Mouse (Mus musculus): Measurements from ENCODE around the gene Rtn3. TPM values are rescaled to one million over a fixed set of nuclear protein-coding genes. Genes with fewer than 3 reads are reported as not detected.
"Not testable (repeated sequence)": the region's sequence is repeated elsewhere in the genome, so short reads cannot be mapped to it uniquely, and the experiment has no call there.

The Rtn3 gene
- polyA plus RNA-seq, 1 experiment from 2014 or later: 134 TPM

- Histone ChIP-seq H3K36me3 (ENCODE audit: control insufficient read depth, insufficient read depth) (no peaks in the 10 kb centered on the region), H3K4me2 (replicated peaks; ENCODE audit: low read depth) (no peak overlapping the region), H3K27ac (ENCODE audit: low read depth, low read length) (no peak overlapping the region), H3K9ac (ENCODE audit: low read depth, low read length) (no peak overlapping the region), H3K4me3 (ENCODE audit: low read depth, low read length) (no peak overlapping the region), H3K27me3 (replicated peaks; ENCODE audit: control insufficient read depth, insufficient read depth, low read length) (no peaks in the 10 kb centered on the region), H3K9me3 (ENCODE audit: control insufficient read depth) (no peaks in the 10 kb centered on the region), H3K4me1 (replicated peaks; ENCODE audit: control insufficient read depth, insufficient read depth, low read length) (no peaks in the 10 kb centered on the region; the same call in 1 of the 2 replicates)
- no peak for TF ChIP-seq CTCF (IDR thresholded peaks at IDR 0.05; ENCODE audit: low read depth)
- 85% methylated on average over 2 of the region's 2 CpGs for WGBS
- ATAC-seq: no peak
Observed at GRCm38 (mm10) chr19:7498816-7499215, 15.7 kb upstream of the Rtn3 start.

GRCm38 (mm10) chr19:7496070-7496469, 13.0 kb upstream of the Rtn3 start:
- H3K9me3 ChIP-seq (ENCODE audit: control insufficient read depth); H3K4me1 ChIP-seq (replicated peaks; ENCODE audit: control insufficient read depth, insufficient read depth, low read length); H3K27ac ChIP-seq (ENCODE audit: low read depth, low read length); H3K4me2 ChIP-seq (replicated peaks; ENCODE audit: low read depth); H3K9ac ChIP-seq (ENCODE audit: low read depth, low read length); H3K27me3 ChIP-seq (replicated peaks; ENCODE audit: control insufficient read depth, insufficient read depth, low read length); H3K36me3 ChIP-seq (ENCODE audit: control insufficient read depth, insufficient read depth); ATAC-seq; H3K4me3 ChIP-seq (ENCODE audit: low read depth, low read length): not testable (repeated sequence)
- WGBS: 47% methylated on average over 1 of the region's 1 CpGs

GRCm38 (mm10) chr19:7495221-7496038, 12.3 kb upstream of the Rtn3 start:
- Histone ChIP-seq H3K4me3 (ENCODE audit: low read depth, low read length) (peak overlapping the region; percentile 62), H3K27me3 (replicated peaks; ENCODE audit: control insufficient read depth, insufficient read depth, low read length) (no peaks in the 10 kb centered on the region), H3K9ac (ENCODE audit: low read depth, low read length) (peak overlapping the region; percentile 61; the same call in 1 of the 2 replicates), H3K4me1 (replicated peaks; ENCODE audit: control insufficient read depth, insufficient read depth, low read length) (no peaks in the 10 kb centered on the region; the same call in none of the 2 replicates), H3K4me2 (replicated peaks; ENCODE audit: low read depth) (peak overlapping the region; percentile 69), H3K27ac (ENCODE audit: low read depth, low read length) (no peak overlapping the region; the same call in 1 of the 2 replicates), H3K9me3 (ENCODE audit: control insufficient read depth) (no peaks in the 10 kb centered on the region), H3K36me3 (ENCODE audit: control insufficient read depth, insufficient read depth) (no peaks in the 10 kb centered on the region)
- no peak for TF ChIP-seq CTCF (IDR thresholded peaks at IDR 0.05; ENCODE audit: low read depth)
- ATAC-seq: no peak
- 37% methylated on average over 14 of the region's 14 CpGs for WGBS

- Histone ChIP-seq H3K9ac (ENCODE audit: low read depth, low read length) (peak overlapping the region; percentile 61), H3K9me3 (ENCODE audit: control insufficient read depth) (no peaks in the 10 kb centered on the region), H3K36me3 (ENCODE audit: control insufficient read depth, insufficient read depth) (no peaks in the 10 kb centered on the region), H3K4me3 (ENCODE audit: low read depth, low read length) (peak overlapping the region; percentile 62), H3K4me1 (replicated peaks; ENCODE audit: control insufficient read depth, insufficient read depth, low read length) (no peaks in the 10 kb centered on the region; the same call in 1 of the 2 replicates), H3K4me2 (replicated peaks; ENCODE audit: low read depth) (peak overlapping the region; percentile 69), H3K27ac (ENCODE audit: low read depth, low read length) (peak overlapping the region; percentile 98), H3K27me3 (replicated peaks; ENCODE audit: control insufficient read depth, insufficient read depth, low read length) (no peaks in the 10 kb centered on the region)
- peak; percentile 38 for TF ChIP-seq CTCF (IDR thresholded peaks at IDR 0.05; ENCODE audit: low read depth)
- peak; percentile 90 for ATAC-seq
- WGBS: under 1% methylated on average over 84 of the region's 84 CpGs
Observed at GRCm38 (mm10) chr19:7494187-7495015, 11.3 kb upstream of the Rtn3 start.

- TF ChIP-seq CTCF (IDR thresholded peaks at IDR 0.05; ENCODE audit: low read depth): 0 out of 2 replicates have a peak, but pooled peaks have one; percentile 27
- peak within 1 kb of the TSS; percentile 62 for H3K4me3 ChIP-seq (ENCODE audit: low read depth, low read length)
- peak within 1 kb of the TSS; percentile 69 for H3K4me2 ChIP-seq (replicated peaks; ENCODE audit: low read depth)
- no peaks in the 10 kb centered on the region for H3K36me3 ChIP-seq (ENCODE audit: control insufficient read depth, insufficient read depth)
- peak within 1 kb of the TSS; percentile 98 for H3K27ac ChIP-seq (ENCODE audit: low read depth, low read length)
- ATAC-seq: no peak
- WGBS: 18% methylated on average over 31 of the region's 31 CpGs
- H3K27me3 ChIP-seq (replicated peaks; ENCODE audit: control insufficient read depth, insufficient read depth, low read length): no peaks in the 10 kb centered on the region
- no peaks in the 10 kb centered on the region; the same call in 1 of the 2 replicates for H3K4me1 ChIP-seq (replicated peaks; ENCODE audit: control insufficient read depth, insufficient read depth, low read length)
- no peaks in the 10 kb centered on the region for H3K9me3 ChIP-seq (ENCODE audit: control insufficient read depth)
- peak within 1 kb of the TSS; percentile 61 for H3K9ac ChIP-seq (ENCODE audit: low read depth, low read length)
Observed at GRCm38 (mm10) chr19:7493352-7494186, 10.5 kb upstream of the Rtn3 start, which contains the start of gene Atl3. Atl3 (plus strand) TSS chr19:7494040.
